Mouse (Mus musculus): ENCODE measurements at regions not wholly inside any gene's neighbourhood (a gene's known extent, or its start where the extent isn't known, plus 50 kb on each side); places are given as distances from the start of the nearest gene placed in this dataset.

DNA sequence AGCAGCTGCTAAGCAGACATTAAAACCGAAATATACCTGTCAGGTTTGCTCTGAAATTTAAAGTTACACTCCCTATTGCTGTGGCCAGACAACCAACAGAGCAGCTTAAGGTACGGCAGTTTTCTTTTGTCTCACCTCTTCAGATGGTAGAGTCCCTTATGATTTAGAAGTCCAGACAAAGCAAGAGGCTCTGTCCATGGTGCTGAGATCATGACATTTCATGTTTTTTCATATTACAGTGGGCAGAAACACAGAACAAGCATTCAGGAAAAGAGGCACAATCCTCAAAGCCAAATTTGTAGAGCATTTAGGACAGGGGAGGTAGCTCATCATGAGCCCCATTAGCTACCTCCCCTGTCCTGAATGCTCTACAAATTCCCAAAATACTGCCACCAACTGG is 620.0 kb downstream of the Dnah5 start:
- DNase-seq (ENCODE audit: low spot score in 2 of 2): no peak

DNA sequence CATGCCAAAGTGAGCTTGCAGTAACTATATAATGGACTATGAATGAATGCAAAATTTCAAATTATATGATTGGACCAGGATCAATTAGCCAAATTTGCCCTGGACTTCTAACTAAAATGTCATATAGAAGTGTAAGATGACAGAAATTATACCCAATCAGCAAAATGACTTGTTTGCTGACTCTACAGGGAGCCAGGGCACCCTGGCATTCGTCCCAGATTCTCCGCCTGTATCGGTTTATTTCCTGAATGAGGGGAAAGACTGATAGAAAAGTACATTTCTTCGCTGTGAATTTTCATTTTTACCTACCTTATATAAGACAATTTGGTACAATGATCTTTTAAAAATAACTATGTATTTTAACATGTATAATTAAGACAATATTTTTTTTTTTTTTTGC is 631.3 kb downstream of the Dnah5 start:
- DNase-seq (ENCODE audit: low spot score in 2 of 2): no peak

DNA sequence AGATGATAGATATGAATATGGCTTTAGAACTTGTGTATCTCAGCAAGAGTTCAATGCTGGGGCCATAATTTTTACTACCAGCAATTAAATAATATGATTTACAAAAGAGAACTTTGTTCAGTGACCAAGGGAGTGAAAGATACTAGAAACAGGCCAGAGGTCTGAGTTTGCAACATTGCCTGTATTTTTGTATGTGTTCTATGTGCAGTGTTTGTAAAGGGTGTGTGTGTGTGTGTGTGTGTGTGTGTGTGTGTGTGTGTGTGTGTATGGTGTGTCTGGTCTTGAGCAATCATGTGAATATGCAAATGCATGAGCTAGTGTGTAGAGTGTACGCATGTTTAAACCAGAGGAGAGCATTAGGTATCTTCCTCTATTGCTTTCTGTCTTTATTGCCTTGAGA is 636.8 kb downstream of the Dnah5 start:
- no peak for DNase-seq (ENCODE audit: low spot score in 2 of 2)

DNA sequence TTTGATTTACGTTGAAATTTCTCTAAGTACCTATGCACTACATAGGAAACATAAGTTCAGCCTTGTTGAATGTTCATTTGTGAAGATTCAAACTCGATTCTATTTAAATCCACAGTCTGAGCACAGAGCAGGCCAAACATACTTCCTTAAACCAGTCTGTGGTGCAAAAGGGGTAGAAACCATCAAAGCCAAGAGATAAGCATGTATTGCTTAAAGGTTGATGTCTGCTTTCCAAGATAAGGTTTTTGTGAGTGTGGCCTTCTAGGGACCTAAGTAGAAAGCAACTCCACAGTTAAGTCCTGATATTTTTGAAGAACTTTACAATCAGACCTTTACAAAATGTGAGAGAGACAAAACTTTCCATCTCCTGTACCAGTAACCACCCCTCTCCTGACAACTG is 652.9 kb downstream of the Dnah5 start:
- no peak for DNase-seq (ENCODE audit: low spot score in 2 of 2)

GRCm38 (mm10) chr15:28858176-28858575 is 654.6 kb downstream of the Dnah5 start:
- DNase-seq (ENCODE audit: low spot score in 2 of 2): no peak

DNA sequence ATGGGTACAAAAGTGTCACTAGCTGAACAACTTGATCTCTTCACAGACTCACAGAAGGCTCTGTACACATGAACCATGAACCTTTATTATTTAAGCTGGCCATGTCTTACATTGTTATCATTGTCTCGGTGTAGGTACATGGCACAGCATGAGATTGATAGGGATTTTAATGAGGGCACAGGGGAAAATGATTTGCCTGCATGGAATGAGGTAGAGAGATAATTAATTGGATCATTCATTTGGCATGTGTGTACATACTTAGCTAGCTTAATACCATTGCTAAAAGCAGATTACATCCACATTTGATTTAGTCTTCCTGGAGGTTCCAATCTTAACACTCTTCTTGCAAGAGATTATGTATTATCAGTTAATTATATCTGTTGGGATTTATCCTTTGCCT is 660.5 kb downstream of the Dnah5 start:
- DNase-seq (ENCODE audit: low spot score in 2 of 2): no peak

- DNase-seq (ENCODE audit: low spot score in 2 of 2): no peak
Measured at GRCm38 (mm10) chr15:28864913-28865312, 661.4 kb downstream of the Dnah5 start.

- peak in 1 of 2 experiments; percentile 15 for DNase-seq (ENCODE audit: low spot score in 2 of 2)
Measured at GRCm38 (mm10) chr15:28873001-28873400, 669.4 kb downstream of the Dnah5 start.

GRCm38 (mm10) chr15:28896248-28896808 is 692.8 kb downstream of the Dnah5 start:
- no peak for DNase-seq (ENCODE audit: low spot score in 2 of 2)

- no peak for DNase-seq (ENCODE audit: low spot score in 2 of 2)
Measured at GRCm38 (mm10) chr15:28922437-28922836, 718.9 kb downstream of the Dnah5 start.

GRCm38 (mm10) chr15:28948245-28948644 is 744.7 kb downstream of the Dnah5 start:
- DNase-seq (ENCODE audit: low spot score in 2 of 2): no peak
